Mouse (Mus musculus): Measurements from ENCODE around the gene Pax3. TPM values are rescaled to one million over a fixed set of nuclear protein-coding genes. Genes with fewer than 3 reads are reported as not detected.

Gene Pax3
- polyA plus RNA-seq, 1 experiment, result 3.3 TPM

- TF ChIP-seq EP300 (IDR thresholded peaks at IDR 0.05; ENCODE audit: insufficient read depth, low read depth, low read length) (no peak), CTCF (IDR thresholded peaks at IDR 0.05; ENCODE audit: low read depth, low read length) (no peak), POLR2A (IDR thresholded peaks at IDR 0.05; ENCODE audit: insufficient read depth, low read length) (no peak)
- H3K27ac ChIP-seq (ENCODE audit: insufficient read depth, low read length), result no peak overlapping the region
- H3K4me3 ChIP-seq (ENCODE audit: low read depth, low read length), result peak overlapping the region; percentile 42
- peaks cover 2% of the 10 kb centered on the region for H3K4me1 ChIP-seq (ENCODE audit: control insufficient read depth, insufficient read depth, low read length)
- H3K9me3 ChIP-seq (replicated peaks; ENCODE audit: control insufficient read depth, insufficient read depth, low read length, poor library complexity, severe bottlenecking), result no peaks in the 10 kb centered on the region
- no peaks in the 10 kb centered on the region for H3K36me3 ChIP-seq (ENCODE audit: control insufficient read depth, insufficient read depth, low read length, poor library complexity, severe bottlenecking)
- peaks cover 51% of the 10 kb centered on the region for H3K27me3 ChIP-seq (ENCODE audit: control insufficient read depth, insufficient read depth, low read length, poor library complexity, severe bottlenecking)
- peak overlapping the region; percentile 14; the same call in 1 of the 2 replicates for H3K9ac ChIP-seq (ENCODE audit: low read depth, poor library complexity, severe bottlenecking)
Observed at GRCm38 (mm10) chr1:78195771-78196712, 892 bp downstream of the Pax3 start.

DNA sequence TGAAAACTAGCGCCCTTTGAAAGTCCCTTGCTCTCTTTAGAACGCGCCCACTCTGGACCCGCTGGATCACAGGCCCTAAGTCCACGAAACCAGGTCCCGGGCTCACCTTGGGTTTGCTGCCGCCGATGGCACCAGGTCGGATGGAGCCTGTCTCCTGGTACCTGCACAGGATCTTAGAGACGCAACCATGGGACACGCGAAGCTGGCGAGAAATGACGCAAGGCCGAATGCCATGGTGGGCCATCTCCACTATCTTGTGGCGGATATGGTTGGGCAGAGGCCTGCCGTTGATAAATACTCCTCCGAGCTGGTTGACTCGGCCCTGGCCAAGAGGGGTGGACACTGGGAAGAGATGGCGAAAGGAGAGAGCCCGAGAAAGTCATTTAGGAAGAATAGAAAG, 1.8 kb downstream of the Pax3 start:
- Histone ChIP-seq H3K9me3 (replicated peaks; ENCODE audit: control insufficient read depth, insufficient read depth, low read length, poor library complexity, severe bottlenecking) (no peaks in the 10 kb centered on the region), H3K36me3 (ENCODE audit: control insufficient read depth, insufficient read depth, low read length, poor library complexity, severe bottlenecking) (no peaks in the 10 kb centered on the region), H3K9ac (ENCODE audit: low read depth, poor library complexity, severe bottlenecking) (no peak overlapping the region), H3K4me1 (ENCODE audit: control insufficient read depth, insufficient read depth, low read length) (peaks cover 2% of the 10 kb centered on the region), H3K27ac (ENCODE audit: insufficient read depth, low read length) (no peak overlapping the region), H3K4me3 (ENCODE audit: low read depth, low read length) (no peak overlapping the region), H3K27me3 (ENCODE audit: control insufficient read depth, insufficient read depth, low read length, poor library complexity, severe bottlenecking) (peaks cover 58% of the 10 kb centered on the region)
- no peak for TF ChIP-seq CTCF (IDR thresholded peaks at IDR 0.05; ENCODE audit: low read depth, low read length)
- TF ChIP-seq POLR2A (IDR thresholded peaks at IDR 0.05; ENCODE audit: insufficient read depth, low read length), result no peak
- TF ChIP-seq EP300 (IDR thresholded peaks at IDR 0.05; ENCODE audit: insufficient read depth, low read depth, low read length), result no peak

DNA sequence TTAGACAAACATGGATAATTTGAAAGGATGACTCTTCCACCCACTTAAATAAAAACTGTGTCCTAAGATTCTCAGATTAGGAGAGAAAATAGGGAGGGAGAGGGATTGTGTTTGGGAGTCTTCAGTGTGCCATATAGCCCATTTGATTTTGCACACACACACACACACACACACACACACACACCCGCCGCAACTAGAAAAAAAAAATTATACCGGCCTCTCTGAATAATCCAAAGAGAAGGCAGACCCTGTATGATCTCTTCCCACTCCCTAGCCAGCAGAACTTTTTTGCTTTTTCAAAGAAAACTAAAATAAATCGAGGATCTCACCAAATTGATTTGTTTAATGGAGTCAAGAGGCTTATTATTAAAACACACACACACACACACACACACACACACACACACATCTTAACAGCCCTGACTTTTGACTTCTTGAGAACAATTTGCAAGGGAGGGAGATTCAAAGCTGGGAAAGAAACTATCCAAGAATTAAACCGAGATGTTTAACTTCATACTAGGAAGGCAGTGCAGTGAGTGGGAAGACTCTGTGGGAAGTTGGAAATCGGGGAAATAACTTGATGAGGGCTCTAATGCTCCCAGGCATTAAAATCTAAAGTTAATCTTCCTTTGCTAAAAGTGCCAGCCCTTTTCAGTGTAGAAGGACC, 2.4 kb downstream of the Pax3 start:
- no peaks in the 10 kb centered on the region for H3K36me3 ChIP-seq (ENCODE audit: control insufficient read depth, insufficient read depth, low read length, poor library complexity, severe bottlenecking)
- no peaks in the 10 kb centered on the region for H3K9me3 ChIP-seq (replicated peaks; ENCODE audit: control insufficient read depth, insufficient read depth, low read length, poor library complexity, severe bottlenecking)
- TF ChIP-seq EP300 (IDR thresholded peaks at IDR 0.05; ENCODE audit: insufficient read depth, low read depth, low read length) (no peak), CTCF (IDR thresholded peaks at IDR 0.05; ENCODE audit: low read depth, low read length) (no peak), POLR2A (IDR thresholded peaks at IDR 0.05; ENCODE audit: insufficient read depth, low read length) (no peak)
- H3K4me3 ChIP-seq (ENCODE audit: low read depth, low read length), result no peak overlapping the region
- no peak overlapping the region for H3K27ac ChIP-seq (ENCODE audit: insufficient read depth, low read length)
- H3K27me3 ChIP-seq (ENCODE audit: control insufficient read depth, insufficient read depth, low read length, poor library complexity, severe bottlenecking), result peaks cover 58% of the 10 kb centered on the region
- H3K4me1 ChIP-seq (ENCODE audit: control insufficient read depth, insufficient read depth, low read length), result peaks cover 2% of the 10 kb centered on the region
- H3K9ac ChIP-seq (ENCODE audit: low read depth, poor library complexity, severe bottlenecking), result no peak overlapping the region

- peaks cover 50% of the 10 kb centered on the region for H3K27me3 ChIP-seq (ENCODE audit: control insufficient read depth, insufficient read depth, low read length, poor library complexity, severe bottlenecking)
- no peaks in the 10 kb centered on the region for H3K9me3 ChIP-seq (replicated peaks; ENCODE audit: control insufficient read depth, insufficient read depth, low read length, poor library complexity, severe bottlenecking)
- no peaks in the 10 kb centered on the region for H3K4me1 ChIP-seq (ENCODE audit: control insufficient read depth, insufficient read depth, low read length)
- H3K4me3 ChIP-seq (ENCODE audit: low read depth, low read length), result no peak overlapping the region
- H3K36me3 ChIP-seq (ENCODE audit: control insufficient read depth, insufficient read depth, low read length, poor library complexity, severe bottlenecking), result no peaks in the 10 kb centered on the region
- H3K27ac ChIP-seq (ENCODE audit: insufficient read depth, low read length), result no peak overlapping the region
- H3K9ac ChIP-seq (ENCODE audit: low read depth, poor library complexity, severe bottlenecking), result no peak overlapping the region
- TF ChIP-seq EP300 (IDR thresholded peaks at IDR 0.05; ENCODE audit: insufficient read depth, low read depth, low read length), result no peak
- TF ChIP-seq POLR2A (IDR thresholded peaks at IDR 0.05; ENCODE audit: insufficient read depth, low read length), result no peak
- no peak for TF ChIP-seq CTCF (IDR thresholded peaks at IDR 0.05; ENCODE audit: low read depth, low read length)
Observed at GRCm38 (mm10) chr1:78193465-78193991, 3.4 kb downstream of the Pax3 start.

GRCm38 (mm10) chr1:78192746-78193464, 4.0 kb downstream of the Pax3 start:
- TF ChIP-seq CTCF (IDR thresholded peaks at IDR 0.05; ENCODE audit: low read depth, low read length), result no peak
- TF ChIP-seq POLR2A (IDR thresholded peaks at IDR 0.05; ENCODE audit: insufficient read depth, low read length), result no peak
- TF ChIP-seq EP300 (IDR thresholded peaks at IDR 0.05; ENCODE audit: insufficient read depth, low read depth, low read length), result no peak
- Histone ChIP-seq H3K36me3 (ENCODE audit: control insufficient read depth, insufficient read depth, low read length, poor library complexity, severe bottlenecking) (no peaks in the 10 kb centered on the region), H3K27ac (ENCODE audit: insufficient read depth, low read length) (no peak overlapping the region), H3K27me3 (ENCODE audit: control insufficient read depth, insufficient read depth, low read length, poor library complexity, severe bottlenecking) (peaks cover 49% of the 10 kb centered on the region), H3K9ac (ENCODE audit: low read depth, poor library complexity, severe bottlenecking) (no peak overlapping the region), H3K9me3 (replicated peaks; ENCODE audit: control insufficient read depth, insufficient read depth, low read length, poor library complexity, severe bottlenecking) (no peaks in the 10 kb centered on the region), H3K4me3 (ENCODE audit: low read depth, low read length) (no peak overlapping the region), H3K4me1 (ENCODE audit: control insufficient read depth, insufficient read depth, low read length) (no peaks in the 10 kb centered on the region)

Data from ES-Bruce4 (cell line).